Mouse (Mus musculus): ENCODE measurements around the gene Mlkl. TPM values are rescaled to one million over a fixed set of nuclear protein-coding genes. Genes with fewer than 3 reads are reported as not detected.

The Mlkl gene
- polyA plus RNA-seq (2012; rRNA removed), result 0.41 and 0.80 TPM in 2 replicates

DNA sequence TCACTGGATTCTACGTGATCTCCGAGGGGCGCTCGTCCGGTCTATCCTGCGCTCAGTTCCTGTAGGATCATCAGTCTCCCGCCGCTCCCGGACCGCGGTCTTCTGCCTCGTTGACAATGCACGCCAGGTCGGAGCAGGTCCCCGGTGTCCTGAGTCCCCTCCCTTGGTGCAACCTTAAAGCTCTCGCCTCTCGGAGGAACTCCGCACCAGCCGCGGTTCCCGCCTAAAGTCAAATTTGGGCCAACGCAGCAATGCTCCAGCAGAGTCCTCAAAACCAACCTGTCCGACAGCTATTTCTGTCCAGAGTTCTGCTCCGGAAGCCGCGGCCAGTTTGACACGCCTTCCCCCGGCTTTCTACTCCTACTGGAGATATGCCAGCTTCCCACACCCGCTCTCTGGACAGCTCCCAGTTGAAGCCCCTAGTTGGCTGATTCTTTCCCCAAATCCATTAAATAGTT is at the start of gene Mlkl:
Gene Mlkl, minus strand, starts transcription at position 288 of the 458 bp plus-strand sequence.

DNA sequence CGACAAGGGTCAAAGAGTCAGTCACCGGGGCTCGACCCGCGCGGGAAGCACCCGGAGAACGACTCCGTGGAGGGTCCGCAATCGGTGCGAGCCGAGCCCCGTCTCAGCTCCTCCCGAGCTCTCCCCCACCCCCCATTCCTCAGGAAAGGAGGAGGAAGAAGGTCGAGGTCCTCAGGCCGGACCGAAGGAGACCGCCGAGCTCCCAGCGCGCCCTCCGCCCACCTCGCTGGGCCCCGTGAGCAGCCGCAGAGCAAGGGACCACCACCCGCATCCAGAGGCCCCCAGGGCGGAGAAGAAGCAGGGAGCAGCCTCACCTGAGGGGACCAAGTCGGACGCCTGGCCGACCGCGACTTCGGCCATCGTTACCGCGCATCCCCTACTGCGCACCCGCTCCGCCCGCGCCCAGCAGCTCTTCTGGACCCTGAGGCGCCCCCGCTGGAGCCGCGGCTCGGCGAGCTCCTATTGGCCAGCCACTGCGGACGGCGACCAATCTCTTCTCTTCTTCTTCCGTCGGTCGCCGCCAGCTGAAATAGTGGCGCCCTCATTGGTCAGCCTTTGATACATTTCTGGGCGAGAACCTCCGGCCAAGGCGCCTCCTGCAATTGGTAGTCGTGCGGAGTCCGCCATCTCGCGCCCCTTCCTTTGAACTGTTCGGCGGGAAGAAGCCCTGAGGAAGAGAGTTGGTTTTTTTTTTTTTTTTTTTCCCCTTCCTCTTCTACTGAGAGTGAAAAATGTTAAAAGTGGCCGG is 38.0 kb downstream of the Mlkl start, which contains the start of gene Rfwd3:
Gene Rfwd3, minus strand, starts transcription at position 402 of the 748 bp plus-strand sequence.

Other genes starting within 250 kb of the Mlkl start
- gene Clec18a, start 245.8 kb downstream of the Mlkl start, polyA plus RNA-seq (2012; rRNA removed), result 0.57 and 1.6 TPM in 2 replicates
- 10.1 and 11.1 TPM in 2 replicates for gene Pdpr, start 243.5 kb downstream of the Mlkl start, polyA plus RNA-seq (2012; rRNA removed)
- 49.2 and 52.5 TPM in 2 replicates for gene Glg1, start 79.0 kb downstream of the Mlkl start, polyA plus RNA-seq (2012; rRNA removed)
- gene Rfwd3, start 38.0 kb downstream of the Mlkl start, polyA plus RNA-seq (2012; rRNA removed), result 22.6 and 26.8 TPM in 2 replicates
- gene Fa2h, start 55.6 kb upstream of the Mlkl start, polyA plus RNA-seq (2012; rRNA removed), result 0.12 and 0.21 TPM in 2 replicates
- gene Wdr59, start 183.9 kb upstream of the Mlkl start, polyA plus RNA-seq (2012; rRNA removed), result 13.8 and 14.2 TPM in 2 replicates
- 238 and 239 TPM in 2 replicates for gene Znrf1, start 197.9 kb upstream of the Mlkl start, polyA plus RNA-seq (2012; rRNA removed)